Mouse (Mus musculus) inflammation-experienced regulatory T-cells, adult 6 months (primary cell): ENCODE data around the gene Kcnmb4. TPM values are rescaled to one million over a fixed set of nuclear protein-coding genes. Genes with fewer than 3 reads are reported as not detected.

ENCODE experiments used
- ATAC-seq: one replicate; pipeline ENCODE4 v1.8.0; 2017
- polyA plus RNA-seq, 3 experiments: library from polyadenylated mRNA; unstranded; fragments of 100-300 nt; shearing (Covaris generic); gene quantifications; one replicate each; pipeline ENCODE4 v1.2.1; 2017

Kcnmb4 gene
- polyA plus RNA-seq, 3 experiments from 2014 or later: 1.6 to 2.1 (median 1.9) TPM

DNA sequence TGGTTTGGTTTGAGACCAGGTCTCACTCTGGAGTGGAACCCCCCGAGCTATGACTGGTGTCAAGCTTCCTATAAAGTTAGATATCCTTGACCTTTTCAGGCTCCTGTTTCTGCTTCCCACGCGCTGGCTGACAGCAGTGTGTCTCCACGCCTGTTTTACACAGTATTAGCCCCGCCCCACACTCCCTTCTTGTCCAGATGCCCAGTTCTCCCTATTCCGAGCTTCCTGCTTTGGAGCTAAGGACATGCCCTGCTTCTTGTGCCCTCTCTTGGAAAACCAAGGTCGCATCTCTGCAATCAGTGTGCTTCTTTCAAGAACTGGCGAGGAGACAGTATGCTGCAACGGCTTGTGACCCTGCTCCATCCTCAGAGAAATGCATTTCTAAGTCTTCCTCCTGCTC is 23.1 kb downstream of the Kcnmb4 start:
- ATAC-seq: no peak

DNA sequence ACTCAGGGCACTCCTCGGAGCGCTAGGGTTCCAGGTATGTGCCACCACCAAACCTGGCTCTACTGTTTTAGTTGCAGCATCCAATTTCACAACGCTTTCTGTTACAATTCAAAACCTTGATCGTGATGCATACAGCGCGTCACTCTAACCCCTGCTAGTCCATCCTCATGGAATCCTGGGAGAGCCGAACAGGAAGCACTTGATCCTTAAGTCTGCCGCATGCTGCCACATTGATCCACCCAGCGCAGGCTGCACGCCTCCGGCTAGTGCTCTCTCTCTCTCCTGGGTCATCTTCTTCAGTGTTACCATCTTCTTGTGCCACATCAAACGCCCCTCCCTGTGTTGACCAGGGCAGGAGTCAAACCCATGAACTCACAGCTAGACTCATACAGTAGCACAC is 25.5 kb downstream of the Kcnmb4 start:
- ATAC-seq: no peak

DNA sequence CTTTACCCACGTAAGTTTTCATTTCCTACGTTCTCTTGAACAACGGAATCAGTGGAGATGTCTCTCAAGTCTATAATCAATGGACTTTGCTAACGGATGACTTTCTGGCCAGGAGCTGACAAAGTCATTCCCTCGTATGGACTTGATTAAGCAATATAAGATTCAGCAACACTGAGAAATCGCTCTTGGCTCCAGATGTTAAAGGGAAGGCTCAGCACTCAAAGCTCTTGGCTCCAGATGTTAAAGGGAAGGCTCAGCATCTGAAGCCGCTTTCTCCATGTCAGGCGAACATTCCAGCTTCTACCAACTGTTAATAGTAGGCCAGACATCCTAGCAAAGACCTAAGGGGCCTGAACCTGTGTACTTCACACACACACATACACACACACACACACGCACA is 26.5 kb downstream of the Kcnmb4 start:
- ATAC-seq: no peak

DNA sequence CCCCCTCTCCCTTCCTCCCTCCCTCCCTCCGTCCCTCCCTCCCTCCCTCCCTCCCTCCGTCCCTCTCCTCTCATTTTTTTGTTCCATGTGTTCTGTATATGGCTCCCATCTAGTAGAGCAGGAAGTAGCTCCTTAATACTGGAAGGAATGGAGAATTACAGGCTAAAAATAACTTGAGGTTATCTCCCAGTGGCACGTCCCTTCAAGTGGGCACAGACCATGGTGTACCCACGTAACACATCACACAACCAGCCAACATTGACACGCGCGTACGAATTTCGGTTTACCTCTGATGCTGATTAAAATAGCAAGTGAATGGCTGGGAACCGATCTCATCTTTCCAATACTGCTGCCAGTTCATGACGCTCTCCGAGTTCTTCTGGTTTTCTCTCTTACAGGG is 27.6 kb downstream of the Kcnmb4 start:
- ATAC-seq: no peak

DNA sequence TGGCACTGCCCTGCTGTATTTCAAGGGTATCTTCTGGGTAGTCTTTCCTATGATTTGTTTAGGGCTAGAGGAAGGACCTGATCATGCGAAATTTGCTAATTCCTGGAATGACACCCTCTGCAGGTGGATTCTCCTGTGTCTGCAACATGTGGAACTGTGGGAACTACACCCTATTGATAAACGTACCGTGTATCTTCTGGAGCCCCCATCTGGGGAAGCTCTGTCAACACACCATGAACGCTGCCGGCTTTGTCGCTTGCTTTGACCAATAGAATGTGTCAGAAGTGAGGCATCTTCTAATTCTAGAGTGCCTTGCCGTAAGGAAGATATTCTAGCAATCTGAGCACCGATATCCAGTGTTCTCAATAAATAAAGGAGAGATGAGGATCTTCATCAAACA is 28.9 kb downstream of the Kcnmb4 start:
- no peak for ATAC-seq

DNA sequence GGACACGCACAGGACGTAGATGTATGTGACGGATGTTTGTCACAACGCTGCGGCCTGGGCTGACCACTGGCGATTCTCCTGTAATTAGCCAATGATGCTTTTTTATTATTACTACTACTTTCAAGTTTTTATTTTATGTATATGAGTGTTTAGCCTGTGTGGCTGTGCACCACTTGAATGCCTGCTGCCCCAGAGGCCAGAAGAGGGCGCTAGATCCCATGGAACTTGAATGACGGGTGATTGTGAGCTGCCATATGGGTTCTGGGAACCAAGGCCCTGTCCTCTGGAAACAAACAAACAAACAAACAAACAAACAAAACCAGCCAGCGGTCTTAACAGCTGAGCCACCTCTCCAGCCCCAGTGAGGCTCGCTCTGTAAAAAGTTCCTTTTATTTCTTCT is 29.3 kb downstream of the Kcnmb4 start:
- ATAC-seq: no peak

DNA sequence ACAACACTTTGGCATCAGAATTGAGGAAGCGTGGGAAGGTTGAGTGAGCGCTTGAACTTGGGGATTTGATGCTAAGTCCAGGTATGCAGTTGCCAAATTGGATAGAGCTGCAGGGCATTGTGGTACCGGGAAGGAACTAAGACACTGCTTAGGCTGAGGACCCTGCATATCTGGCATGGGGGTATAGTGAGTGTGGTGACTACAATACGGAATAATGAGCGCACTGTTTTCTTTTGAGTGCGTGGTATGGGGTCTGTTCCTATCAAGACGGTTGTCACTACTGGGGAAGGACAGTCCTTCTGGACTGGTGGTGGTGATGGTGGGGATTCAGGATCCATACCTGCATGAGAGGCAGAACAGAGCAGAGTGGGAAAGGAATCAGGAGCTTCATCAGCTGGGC is 32.7 kb downstream of the Kcnmb4 start:
- ATAC-seq: no peak

DNA sequence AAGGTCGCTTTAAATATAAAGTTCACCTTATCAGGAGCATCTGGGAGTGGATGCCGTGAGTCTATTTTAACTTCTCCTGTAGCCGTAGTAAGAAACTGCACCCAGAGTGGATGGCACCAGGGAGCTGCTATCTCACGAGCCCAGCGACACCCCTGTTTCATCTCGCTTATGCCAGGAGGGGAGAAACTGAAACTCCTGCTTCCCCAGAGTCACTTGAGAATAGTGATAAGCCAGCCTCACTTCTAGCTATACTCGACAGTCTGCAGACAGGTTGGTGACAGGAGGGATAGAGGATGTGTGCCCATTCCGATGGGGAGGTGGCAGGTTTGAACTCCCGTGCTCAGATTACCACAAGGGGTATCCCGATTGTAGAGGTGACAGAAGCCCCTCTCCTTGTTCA is 33.6 kb downstream of the Kcnmb4 start:
- no peak for ATAC-seq

DNA sequence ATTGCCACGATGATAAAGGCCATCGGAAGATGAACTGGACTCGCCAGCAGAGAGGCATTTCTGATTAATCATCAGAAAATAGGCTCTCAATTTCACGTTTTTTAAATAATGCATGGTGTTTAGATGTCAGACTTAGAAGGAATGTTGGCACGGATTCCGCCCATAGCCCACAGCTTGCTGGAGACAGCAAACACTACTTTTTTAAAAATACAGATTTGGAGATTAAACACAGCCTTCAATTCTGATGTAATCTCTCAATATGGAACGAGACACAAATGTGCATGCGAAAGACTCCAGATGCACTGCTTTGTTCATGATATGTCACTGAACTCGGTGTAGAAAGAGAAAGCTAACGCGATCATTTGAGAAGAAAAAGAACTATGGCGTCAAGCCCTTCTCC is 38.2 kb downstream of the Kcnmb4 start:
- ATAC-seq: no peak

DNA sequence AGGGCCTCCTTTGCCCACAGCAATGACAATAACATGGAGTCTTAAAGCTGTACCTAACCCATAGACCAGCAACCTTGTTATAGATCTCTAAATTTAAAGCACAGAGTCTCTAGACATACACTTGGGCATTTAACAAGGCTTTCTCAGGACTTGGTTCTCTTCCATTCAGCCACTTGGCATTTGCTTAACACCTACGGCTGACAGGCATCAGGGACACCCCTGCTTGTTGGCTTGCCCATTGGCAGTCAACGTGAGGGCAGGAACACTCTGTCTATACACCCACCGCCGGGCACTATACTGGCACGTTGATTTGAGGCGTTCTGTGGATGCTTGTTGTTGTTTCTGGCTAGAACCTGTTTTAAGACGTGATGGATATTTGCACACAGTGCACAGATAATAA is 41.3 kb downstream of the Kcnmb4 start:
- ATAC-seq: no peak

DNA sequence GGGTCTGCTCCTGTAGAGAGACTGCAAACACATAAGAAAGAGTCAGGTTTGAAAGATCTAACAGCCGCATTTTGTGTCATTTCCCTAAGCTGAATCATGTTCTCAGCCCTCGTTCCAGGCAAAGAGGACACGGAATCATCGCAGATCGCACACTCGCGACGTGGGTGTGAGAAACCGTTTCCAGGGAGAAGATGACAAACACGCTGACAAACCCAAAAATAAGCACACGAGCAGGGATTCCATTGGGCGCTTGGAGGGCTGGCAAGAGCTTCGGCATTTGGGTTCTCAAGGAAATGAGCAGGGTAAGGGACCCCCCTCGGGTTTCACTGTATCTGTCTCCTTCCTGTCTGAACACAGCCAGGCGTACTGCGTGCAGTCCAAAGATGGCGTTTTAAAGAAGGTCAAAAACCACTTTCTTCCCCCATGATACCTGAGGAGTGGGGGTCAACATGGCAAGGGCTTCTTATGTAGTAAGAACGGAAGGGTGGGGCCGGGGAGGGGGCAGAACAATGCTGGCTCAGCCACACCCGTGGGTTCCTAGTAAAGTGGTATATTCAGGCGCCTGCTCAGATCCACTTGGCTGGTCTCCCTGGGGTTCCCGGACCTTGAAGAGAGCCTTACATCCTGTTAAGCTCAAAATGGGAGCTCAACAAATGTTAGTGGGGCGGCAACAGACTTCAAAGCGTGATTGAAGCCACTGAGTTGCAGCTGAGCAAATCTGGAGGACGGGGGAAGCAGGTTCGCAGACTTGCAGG is 45.5 kb downstream of the Kcnmb4 start:
- ATAC-seq: no peak

DNA sequence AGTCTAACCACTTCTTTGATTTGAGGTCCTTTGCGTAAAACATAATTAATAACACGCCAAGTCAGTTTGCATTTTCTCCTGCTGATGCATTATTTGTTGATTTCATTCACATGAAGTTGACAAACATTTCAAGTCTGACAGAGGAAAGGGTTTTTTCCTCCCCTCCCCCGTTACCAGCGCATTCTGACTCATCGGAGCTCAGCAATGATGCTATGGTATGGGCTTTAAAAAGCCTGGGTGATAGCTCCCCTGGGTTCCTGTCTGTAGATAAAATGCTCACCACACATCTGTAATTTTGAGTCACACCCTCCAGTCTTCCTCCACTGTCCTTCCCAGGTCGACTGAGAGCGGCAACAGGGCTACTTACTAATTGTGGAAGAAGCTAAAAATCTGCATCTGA is 47.5 kb downstream of the Kcnmb4 start:
- peak; percentile 30 for ATAC-seq

DNA sequence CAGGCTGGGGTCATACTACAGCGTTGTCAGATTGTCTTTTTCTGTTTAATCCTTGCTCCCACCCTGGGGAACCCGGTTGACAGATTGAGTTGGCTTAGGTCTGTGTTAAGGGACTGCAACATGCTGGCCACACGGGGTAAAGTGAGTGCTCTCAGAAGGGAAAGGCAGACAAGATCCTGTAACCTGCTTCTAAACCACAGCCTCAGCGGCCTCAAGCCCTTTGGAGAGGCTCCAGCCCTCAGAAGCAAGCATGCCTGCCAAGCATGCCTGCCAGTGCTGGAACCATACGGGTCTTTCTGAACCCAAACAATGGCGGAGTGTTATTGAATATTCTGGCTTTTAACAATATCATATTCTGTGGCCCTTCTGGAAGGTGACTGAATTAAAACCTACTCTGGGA is 48.8 kb downstream of the Kcnmb4 start:
- no peak for ATAC-seq

DNA sequence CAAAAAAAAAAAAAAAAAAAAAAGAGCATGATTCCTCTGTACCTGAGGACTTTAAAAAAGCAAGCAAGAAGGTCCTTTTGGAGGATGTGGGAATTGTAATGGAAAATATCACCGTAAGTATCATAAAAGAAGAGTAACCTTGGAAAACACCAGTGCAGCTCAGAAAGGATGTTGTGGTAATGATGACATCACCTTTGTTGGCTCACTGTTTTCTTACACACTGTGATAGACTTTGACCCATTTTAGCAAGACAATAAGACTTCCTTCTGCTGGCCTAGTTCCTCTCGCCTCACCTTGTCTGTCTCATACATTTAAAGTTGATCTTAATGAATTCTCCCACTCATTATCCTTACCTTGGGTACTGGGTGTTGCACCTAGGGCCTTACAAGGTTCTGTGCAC is 51.1 kb downstream of the Kcnmb4 start:
- ATAC-seq: peak; percentile 95

DNA sequence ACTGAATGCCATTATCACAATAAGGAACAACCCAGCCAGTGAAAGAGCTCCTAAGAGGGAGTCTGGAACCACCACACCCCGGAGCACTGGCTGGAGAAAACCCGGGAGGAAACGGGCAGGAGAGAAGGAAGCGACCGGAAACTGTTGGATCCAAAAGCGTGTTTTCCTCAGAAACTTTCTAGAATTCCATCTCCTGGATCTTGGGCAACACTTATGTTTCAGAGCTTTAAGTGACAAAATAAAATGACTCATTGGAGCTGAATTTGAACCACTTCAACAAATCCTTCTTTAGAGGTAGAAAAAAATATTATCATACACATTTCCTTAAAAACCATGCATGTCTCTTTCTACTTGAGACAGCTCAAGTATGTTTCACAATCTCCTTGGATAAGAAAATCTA is 52.7 kb downstream of the Kcnmb4 start:
- ATAC-seq: no peak

DNA sequence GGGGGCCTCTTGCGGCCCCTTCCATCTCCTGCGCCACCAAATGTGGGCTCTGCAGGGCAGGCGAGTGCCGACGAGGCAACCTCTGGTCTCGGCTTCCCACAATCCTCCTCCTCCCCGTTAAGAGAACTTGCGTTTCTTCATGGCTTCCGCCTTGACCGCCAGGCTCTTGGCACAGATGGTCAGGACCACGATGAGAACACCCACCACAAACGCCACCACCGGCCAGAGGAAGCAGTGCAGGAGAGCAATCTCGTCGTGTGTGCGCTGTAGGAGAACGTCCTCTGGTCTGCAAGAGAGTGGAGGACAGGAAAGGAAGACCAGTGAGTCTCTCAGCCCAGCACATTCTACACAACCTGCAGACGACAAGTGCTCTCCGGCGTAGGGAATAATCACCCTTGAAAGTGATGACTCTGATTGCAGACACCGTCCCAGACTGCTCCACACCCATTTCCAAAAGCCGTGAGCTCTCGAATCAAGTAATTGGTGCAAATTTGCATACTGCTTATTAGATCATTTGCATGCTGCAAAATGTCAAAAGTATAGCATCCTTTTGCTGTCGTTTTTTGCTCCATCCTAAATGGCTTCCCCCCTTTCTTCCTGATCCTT is 55.5 kb downstream of the Kcnmb4 start:
- ATAC-seq: no peak

DNA sequence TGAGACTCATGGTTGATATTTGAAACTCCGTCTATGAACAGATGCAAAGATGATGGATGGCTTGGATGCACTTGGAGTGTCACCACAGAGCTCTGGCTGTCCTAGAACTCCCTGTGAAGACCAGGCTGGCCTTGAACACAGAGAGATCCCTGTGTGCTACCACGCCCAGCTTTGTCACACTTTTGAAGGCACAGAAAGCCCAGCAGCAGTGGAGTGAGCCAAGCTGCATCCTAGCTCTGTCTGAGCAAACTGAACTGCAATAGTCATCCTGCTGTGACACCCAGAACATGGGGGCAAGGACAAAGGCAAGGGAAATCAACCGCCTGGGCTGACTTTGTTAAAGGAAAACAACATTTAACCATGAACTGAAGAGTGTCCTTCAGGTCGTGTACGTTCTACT is 57.0 kb downstream of the Kcnmb4 start:
- ATAC-seq: no peak

DNA sequence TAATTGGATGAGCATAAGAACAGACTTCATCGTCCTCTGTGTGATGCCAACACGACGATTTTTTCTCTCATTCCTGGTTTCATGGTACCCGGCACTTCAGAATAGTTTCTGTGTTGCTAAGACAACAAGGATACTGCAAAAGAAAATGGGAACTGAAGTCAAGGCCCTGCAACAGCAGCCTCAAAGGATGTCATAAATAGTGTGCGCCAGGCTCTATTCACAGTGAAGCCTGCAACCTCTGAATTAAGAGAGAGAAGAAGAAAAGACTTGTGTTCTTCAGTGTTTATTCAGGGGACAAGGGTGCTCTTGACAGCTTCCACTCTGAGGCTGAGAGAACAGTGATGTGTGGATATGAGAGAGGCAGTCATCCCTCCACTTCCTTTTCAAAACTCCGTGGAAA is 57.5 kb downstream of the Kcnmb4 start:
- no peak for ATAC-seq

DNA sequence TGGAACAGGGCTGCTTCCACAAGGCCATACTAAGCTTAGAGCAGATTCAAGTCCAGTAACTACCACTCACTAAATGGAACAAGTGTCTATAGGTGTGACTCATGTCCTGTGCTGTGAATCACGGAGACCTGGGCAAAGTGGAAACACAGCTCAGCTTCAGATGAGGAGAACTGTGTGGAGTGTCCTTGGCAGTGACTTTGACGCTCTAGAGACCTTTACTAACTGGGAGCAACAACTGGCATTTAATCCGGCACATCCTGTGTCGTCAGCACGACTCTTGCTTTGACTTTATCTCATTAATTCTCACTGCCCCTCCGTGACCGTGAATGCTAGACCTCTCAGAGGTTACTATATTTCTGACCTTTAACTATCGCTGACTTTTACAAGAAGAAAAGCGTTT is 62.9 kb downstream of the Kcnmb4 start:
- no peak for ATAC-seq

DNA sequence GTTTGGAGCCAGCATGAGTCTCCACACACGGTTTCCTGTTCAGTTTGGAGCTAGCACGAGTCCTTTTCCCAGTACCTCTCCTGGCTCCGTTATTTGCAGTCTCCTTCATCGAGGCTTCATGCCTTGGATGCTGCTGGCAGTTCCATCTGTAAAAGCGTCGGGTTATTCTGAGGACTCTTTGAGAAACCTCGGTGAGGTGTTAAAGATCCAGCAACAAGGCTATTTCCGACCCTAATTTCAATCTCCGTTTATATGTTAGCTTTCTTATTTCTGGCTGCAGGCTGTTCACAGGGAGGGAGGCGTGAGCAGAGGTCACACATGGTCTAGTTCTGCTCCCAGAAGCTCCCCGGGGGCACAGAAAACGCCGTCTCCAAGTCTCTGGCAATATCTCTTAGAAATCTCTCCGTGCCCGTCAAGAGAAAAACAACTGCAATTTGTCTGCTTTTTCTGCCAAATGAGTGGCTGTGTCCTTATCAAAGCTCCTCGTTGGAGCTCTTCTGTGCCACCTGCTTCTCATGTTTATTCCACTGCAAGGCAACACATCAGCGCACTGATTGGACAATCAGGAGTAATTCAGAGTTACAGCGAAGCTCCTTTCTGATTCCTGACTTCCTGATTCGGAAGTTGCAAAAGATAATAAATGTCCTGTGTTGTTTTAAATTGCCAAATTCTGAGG is 65.9 kb downstream of the Kcnmb4 start:
- ATAC-seq: no peak

DNA sequence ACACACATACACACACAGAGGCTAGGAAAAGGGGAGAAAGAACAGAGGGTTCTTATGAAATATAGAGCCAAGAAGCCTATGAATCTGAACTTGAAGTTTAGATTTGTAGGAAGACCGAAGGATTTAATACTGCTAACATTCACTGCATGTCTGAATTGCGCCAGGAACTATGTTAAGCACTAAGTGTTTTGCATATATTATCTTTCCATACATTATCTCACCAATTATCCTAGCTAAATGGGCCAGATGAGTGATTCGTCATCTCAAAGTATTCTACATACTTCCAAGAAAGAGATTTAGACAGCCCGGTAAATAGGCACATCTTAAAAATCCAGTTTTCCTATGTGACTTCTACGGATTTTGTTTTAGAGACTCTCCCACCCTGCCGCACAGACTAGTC is 68.7 kb downstream of the Kcnmb4 start:
- ATAC-seq: no peak

DNA sequence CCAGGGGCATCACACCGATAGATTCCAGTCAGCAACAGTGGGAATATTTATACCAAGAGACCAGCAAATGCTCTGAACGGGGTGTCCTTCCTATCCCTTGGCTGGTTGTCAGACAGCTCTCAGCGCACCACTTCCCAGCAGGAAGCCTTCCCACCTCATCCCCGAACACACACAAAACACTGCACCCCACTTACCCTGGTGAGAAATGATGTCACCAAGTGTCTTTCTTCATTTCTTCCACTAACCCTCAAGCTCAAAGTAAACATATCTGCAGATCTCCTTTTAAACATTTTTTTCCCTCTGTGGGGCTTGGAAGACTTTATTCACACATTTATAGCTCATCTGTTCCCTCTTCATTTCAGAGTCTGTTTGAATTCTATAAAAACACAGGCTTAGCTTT is 70.0 kb downstream of the Kcnmb4 start:
- no peak for ATAC-seq

DNA sequence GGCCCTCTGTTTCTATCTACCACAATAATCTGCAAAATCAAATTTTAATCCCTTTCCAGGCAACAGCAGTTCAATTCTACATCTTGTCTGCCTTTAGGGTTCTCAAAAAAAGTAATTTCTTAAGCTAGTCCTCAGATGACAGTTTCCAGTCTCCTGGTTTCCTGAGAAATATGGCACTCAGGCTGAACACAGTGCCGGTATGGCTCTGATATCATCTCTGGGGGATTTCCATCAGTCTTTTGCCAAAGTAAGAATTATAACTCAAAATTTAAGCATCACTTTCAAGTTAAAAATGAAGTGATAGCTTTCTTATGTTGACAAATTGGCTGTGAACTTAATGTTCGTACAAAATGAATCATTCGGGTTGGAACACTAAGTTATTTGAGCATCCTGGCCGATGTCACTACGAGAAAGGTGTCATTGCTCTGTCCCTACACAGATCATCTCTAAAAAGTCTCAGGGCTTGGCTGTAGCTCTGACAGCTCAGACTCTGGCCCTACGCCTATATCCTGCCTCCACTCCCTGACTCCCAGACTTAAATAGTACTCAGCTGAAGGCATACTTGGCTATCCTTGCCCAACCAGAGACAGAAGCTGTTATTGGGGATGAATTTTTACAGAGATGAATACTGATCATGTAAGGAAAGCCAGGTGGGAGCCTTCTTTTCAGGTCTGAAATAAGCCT is 70.8 kb downstream of the Kcnmb4 start:
- ATAC-seq: no peak

DNA sequence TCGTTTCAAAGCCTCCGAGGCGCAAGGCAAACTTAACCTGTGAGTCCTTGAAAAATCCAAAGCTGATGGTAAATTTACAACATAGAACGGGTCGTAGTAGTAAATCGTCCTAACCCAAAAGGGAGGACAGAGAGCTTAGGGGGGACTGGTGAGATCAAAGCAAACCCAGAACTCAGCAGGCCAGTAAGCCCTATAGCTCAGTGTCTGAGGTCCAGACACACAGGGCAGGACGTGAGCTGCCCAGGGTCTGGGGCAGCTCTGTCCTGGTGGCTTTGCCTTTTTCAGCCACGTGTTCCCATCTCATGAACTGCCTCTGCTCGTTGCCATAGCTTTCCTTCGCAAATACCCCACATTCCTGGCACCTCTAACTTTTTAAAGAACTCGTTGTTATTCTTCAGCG is 75.7 kb downstream of the Kcnmb4 start:
- ATAC-seq: no peak
